Mouse (Mus musculus) liver, embryonic 15.5 days (tissue): Measurements from ENCODE around the gene Dph7. TPM values are rescaled to one million over a fixed set of nuclear protein-coding genes. Genes with fewer than 3 reads are reported as not detected.

Experiments used
- ATAC-seq: fragments of 200-750 bp; cut with Nextera tagmentation; 2 replicates; pipeline ENCODE4 v1.8.0; 2017; ENCODE audit warnings: moderate number of reproducible peaks, mild to moderate bottlenecking, moderate library complexity; ENCODE audit not compliant: insufficient read depth
- H3K27ac ChIP-seq: fragments of 300-500 bp; sonication (generic); replicated peaks from 2 replicates; pipeline ENCODE4 v1.5.1; 2015; ENCODE audit warnings: mild to moderate bottlenecking, inconsistent platforms
- H3K27me3 ChIP-seq: fragments of 300-500 bp; sonication (generic); 2 replicates; pipeline ENCODE4 v1.6.1; 2015; ENCODE audit warnings: mild to moderate bottlenecking, inconsistent platforms
- H3K36me3 ChIP-seq: fragments of 300-500 bp; sonication (generic); replicated peaks from 2 replicates; pipeline ENCODE4 v1.6.1; 2015; ENCODE audit warnings: moderate library complexity, mild to moderate bottlenecking, inconsistent platforms
- H3K4me1 ChIP-seq: fragments of 300-500 bp; sonication (generic); replicated peaks from 2 replicates; pipeline ENCODE4 v1.6.1; 2015; ENCODE audit warnings: inconsistent platforms
- H3K4me2 ChIP-seq: fragments of 300-500 bp; sonication (generic); 2 replicates; pipeline ENCODE4 v1.6.1; 2015; ENCODE audit warnings: moderate library complexity, mild to moderate bottlenecking, inconsistent platforms
- H3K4me3 ChIP-seq: fragments of 300-500 bp; sonication (generic); replicated peaks from 2 replicates; pipeline ENCODE4 v1.5.1; 2015; ENCODE audit warnings: mild to moderate bottlenecking, inconsistent platforms
- H3K9ac ChIP-seq: fragments of 300-500 bp; sonication (generic); 2 replicates; pipeline ENCODE4 v1.6.1; 2015; ENCODE audit warnings: moderate library complexity, mild to moderate bottlenecking, inconsistent platforms
- H3K9me3 ChIP-seq: fragments of 300-500 bp; sonication (generic); replicated peaks from 2 replicates; pipeline ENCODE4 v1.6.1; 2016; ENCODE audit warnings: inconsistent platforms
- WGBS: fragments of 180-500 bp; shearing (Covaris S2); methylation state at CpG from one replicate; pipeline ENCODE4 v1.1.7; 2015; ENCODE audit warnings: mixed read lengths; ENCODE audit not compliant: insufficient replicate concordance; 5-methylcytosine and 5-hydroxymethylcytosine counted together
- polyA plus RNA-seq: library from polyadenylated mRNA; unstranded; fragments of >200 nt; fragmentation: Nextera tagmentation; extraction: Ambion mirVana; gene quantifications from 2 replicates; pipeline ENCODE4 v1.2.1, GENCODE M21; 2015

The Dph7 gene
- polyA plus RNA-seq, 1 experiment from 2014 or later, result 8.0 TPM

DNA sequence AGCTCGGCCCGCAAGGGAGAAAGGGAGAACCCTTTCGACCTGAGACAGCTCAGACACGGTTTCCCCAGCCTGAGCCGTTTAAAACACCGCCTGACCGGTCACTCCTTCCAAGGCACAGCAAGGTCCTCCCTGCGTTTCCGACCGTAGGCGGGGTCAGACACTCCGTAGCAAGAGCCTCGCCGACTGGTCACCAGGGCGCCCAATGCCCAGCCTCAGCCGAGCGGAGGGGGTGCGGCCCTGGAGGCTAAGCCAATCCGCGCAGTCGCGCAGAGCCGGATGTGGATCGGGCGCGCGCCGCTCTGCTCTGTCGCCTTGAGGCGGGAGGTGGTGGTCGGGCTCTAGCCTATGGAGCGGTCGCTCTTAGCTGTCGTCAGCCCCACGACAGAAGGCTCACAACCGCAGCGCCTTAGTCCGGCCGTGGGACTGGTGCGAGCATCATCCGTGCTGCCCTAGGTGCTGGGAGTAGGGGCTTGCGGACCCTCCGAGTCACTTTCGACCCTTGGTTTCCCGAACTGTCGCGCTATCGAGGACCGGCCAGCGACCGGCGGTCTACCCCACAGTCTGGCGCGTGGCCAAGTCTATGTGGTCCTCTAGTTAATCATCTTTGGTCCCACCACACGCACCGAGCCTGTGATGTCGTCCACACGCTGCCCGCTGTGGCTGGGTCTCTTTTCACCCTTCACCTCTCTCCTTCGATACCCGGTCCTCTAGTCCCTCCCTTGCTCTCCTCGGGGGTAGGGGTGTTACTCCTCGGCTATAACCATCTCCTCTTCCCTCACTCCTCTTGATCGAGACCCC, 12.9 kb downstream of the Dph7 start, which contains the start of gene Mrpl41:
TSS of gene Mrpl41 (minus strand) at position 193 of the 798 bp plus-strand sequence.
- Histone ChIP-seq H3K4me3 (peak within 1 kb of the TSS; percentile 76), H3K27ac (peak within 1 kb of the TSS; percentile 95), H3K9me3 (no peaks in the 10 kb centered on the region), H3K9ac (peak within 1 kb of the TSS; percentile 77), H3K4me1 (peaks cover 49% of the 10 kb centered on the region), H3K27me3 (no peaks in the 10 kb centered on the region), H3K36me3 (peaks cover 32% of the 10 kb centered on the region), H3K4me2 (peak within 1 kb of the TSS; percentile 98)
- 0% methylated on average over 64 of the region's 64 CpGs for WGBS
- ATAC-seq, result peak; percentile 94

- Histone ChIP-seq H3K4me3 (peak within 1 kb of the TSS; percentile 76), H3K9ac (peak within 1 kb of the TSS; percentile 77), H3K27me3 (no peaks in the 10 kb centered on the region), H3K4me2 (peak within 1 kb of the TSS; percentile 98), H3K9me3 (no peaks in the 10 kb centered on the region), H3K36me3 (peaks cover 32% of the 10 kb centered on the region), H3K4me1 (peaks cover 49% of the 10 kb centered on the region), H3K27ac (peak within 1 kb of the TSS; percentile 95)
- WGBS, result under 1% methylated on average over 16 of the region's 16 CpGs
- peak; percentile 51 for ATAC-seq
Measured at GRCm38 (mm10) chr2:24975704-24976297, 13.6 kb downstream of the Dph7 start, which contains the start of gene Pnpla7. Gene Pnpla7 (plus strand): TSS chr2:24976033.

DNA sequence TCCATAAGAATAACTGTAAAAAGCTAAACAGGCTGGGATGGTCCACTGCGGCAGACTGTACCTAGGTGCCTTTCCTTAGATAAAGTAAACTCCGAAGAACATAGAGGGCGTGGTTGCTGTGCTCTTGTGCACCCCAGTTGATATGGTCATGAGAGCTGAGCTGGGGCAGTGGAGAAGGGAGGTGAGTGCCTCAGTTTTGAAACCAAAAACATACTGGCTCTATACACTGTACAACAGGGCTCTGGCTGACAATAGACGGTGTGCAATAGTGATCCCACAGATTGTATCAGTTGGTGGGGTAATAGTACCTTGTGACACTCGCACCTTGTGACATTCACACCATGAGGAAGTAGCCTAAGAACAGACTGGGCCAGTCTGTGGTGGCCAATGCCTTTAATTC, 14.8 kb downstream of the Dph7 start:
- WGBS, result 22% methylated on average over 5 of the region's 5 CpGs
- no peaks in the 10 kb centered on the region for H3K27me3 ChIP-seq
- H3K4me1 ChIP-seq, result peaks cover 49% of the 10 kb centered on the region
- peaks cover 33% of the 10 kb centered on the region for H3K36me3 ChIP-seq
- H3K9ac ChIP-seq, result peak overlapping the region; percentile 59
- no peaks in the 10 kb centered on the region for H3K9me3 ChIP-seq
- H3K27ac ChIP-seq, result peak overlapping the region; percentile 95
- H3K4me2 ChIP-seq, result peak overlapping the region; percentile 98
- ATAC-seq, result peak; percentile 60
- H3K4me3 ChIP-seq, result peak overlapping the region; percentile 76

- Histone ChIP-seq H3K4me3 (no peak overlapping the region), H3K27ac (no peak overlapping the region), H3K27me3 (no peaks in the 10 kb centered on the region), H3K9me3 (no peaks in the 10 kb centered on the region), H3K4me2 (no peak overlapping the region), H3K4me1 (no peaks in the 10 kb centered on the region), H3K36me3 (peaks cover 74% of the 10 kb centered on the region), H3K9ac (no peak overlapping the region)
- WGBS, result 61% methylated on average over 2 of the region's 2 CpGs
- no peak for ATAC-seq
Measured at GRCm38 (mm10) chr2:24987762-24988161, 25.6 kb downstream of the Dph7 start.

GRCm38 (mm10) chr2:24995332-24995731, 33.1 kb downstream of the Dph7 start:
- Histone ChIP-seq H3K4me1 (no peaks in the 10 kb centered on the region), H3K4me3 (no peak overlapping the region), H3K9ac (no peak overlapping the region), H3K27me3 (no peaks in the 10 kb centered on the region), H3K9me3 (no peaks in the 10 kb centered on the region), H3K4me2 (no peak overlapping the region), H3K27ac (no peak overlapping the region), H3K36me3 (peaks cover 52% of the 10 kb centered on the region)
- 88% methylated on average over 6 of the region's 6 CpGs for WGBS
- ATAC-seq, result no peak

- ATAC-seq, result no peak
Measured at GRCm38 (mm10) chr2:24996471-24996870, 34.3 kb downstream of the Dph7 start.

GRCm38 (mm10) chr2:25000544-25001235, 38.5 kb downstream of the Dph7 start:
- Histone ChIP-seq H3K9ac (no peak overlapping the region), H3K4me2 (no peak overlapping the region), H3K9me3 (no peaks in the 10 kb centered on the region), H3K36me3 (peaks cover 67% of the 10 kb centered on the region), H3K27me3 (no peaks in the 10 kb centered on the region), H3K4me1 (no peaks in the 10 kb centered on the region), H3K4me3 (no peak overlapping the region), H3K27ac (no peak overlapping the region)
- ATAC-seq, result no peak
- WGBS, result 81% methylated on average over 3 of the region's 3 CpGs

More at GRCm38 (mm10) chr2:24996471-24996870, 34.3 kb downstream of the Dph7 start:
- Histone ChIP-seq H3K9me3 (no peaks in the 10 kb centered on the region), H3K9ac (no peak overlapping the region), H3K27me3 (no peaks in the 10 kb centered on the region), H3K4me1 (no peaks in the 10 kb centered on the region), H3K4me2 (no peak overlapping the region), H3K36me3 (peaks cover 45% of the 10 kb centered on the region), H3K4me3 (no peak overlapping the region), H3K27ac (no peak overlapping the region)
- WGBS, result 90% methylated on average over 2 of the region's 2 CpGs

DNA sequence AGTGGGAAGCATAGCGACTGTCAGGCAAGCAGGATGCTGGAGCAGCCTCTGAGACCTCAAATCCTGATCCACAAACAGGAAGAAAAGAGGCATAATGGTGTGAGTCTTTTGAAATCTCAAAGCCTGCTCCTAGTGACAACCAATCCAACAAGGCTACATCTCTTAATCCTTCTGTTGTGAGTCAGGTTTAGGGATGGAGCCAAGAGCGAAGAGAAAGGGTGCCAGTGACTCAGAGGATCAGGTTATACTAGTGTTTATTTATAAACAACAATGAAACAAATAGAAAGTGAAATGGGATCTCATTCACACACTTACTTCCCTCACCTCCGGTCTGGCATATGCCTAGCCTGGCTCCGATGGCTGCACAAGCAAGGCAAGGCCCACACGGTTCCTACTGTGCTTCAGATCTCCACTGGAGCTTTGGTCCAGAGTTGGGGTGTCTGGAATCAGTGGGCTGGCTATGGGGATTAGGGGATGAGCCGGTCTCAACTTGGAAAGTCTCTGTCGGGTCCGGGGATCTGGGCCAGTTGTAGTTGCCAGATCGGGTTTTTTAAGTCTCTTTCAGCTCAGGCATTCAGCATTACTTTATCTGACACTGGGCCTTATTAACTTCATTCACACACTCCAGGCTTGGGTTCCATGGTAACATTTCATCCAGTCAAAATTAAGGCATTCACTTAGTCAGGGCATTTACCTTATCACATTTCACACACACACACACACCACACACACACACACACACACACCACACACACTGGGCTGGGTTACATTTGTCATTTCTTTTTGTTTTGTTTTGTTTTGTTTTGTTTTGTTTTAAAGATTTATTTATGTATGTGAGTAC, 42.0 kb downstream of the Dph7 start:
- no peaks in the 10 kb centered on the region for H3K27me3 ChIP-seq
- no peak overlapping the region for H3K9ac ChIP-seq
- WGBS, result 82% methylated on average over 9 of the region's 9 CpGs
- ATAC-seq, result no peak
- no peaks in the 10 kb centered on the region for H3K9me3 ChIP-seq
- peaks cover 42% of the 10 kb centered on the region for H3K36me3 ChIP-seq
- no peak overlapping the region for H3K27ac ChIP-seq
- no peak overlapping the region for H3K4me3 ChIP-seq
- H3K4me1 ChIP-seq, result no peaks in the 10 kb centered on the region
- no peak overlapping the region for H3K4me2 ChIP-seq

GRCm38 (mm10) chr2:25006767-25007166, 44.6 kb downstream of the Dph7 start:
- no peak overlapping the region for H3K27ac ChIP-seq
- H3K36me3 ChIP-seq, result peaks cover 39% of the 10 kb centered on the region
- H3K9me3 ChIP-seq, result no peaks in the 10 kb centered on the region
- no peaks in the 10 kb centered on the region for H3K27me3 ChIP-seq
- H3K4me3 ChIP-seq, result no peak overlapping the region
- ATAC-seq, result no peak
- H3K4me2 ChIP-seq, result no peak overlapping the region
- 77% methylated on average over 1 of the region's 1 CpGs for WGBS
- H3K9ac ChIP-seq, result no peak overlapping the region
- no peaks in the 10 kb centered on the region for H3K4me1 ChIP-seq

GRCm38 (mm10) chr2:25008250-25008649, 46.0 kb downstream of the Dph7 start:
- H3K27me3 ChIP-seq, result no peaks in the 10 kb centered on the region
- no peaks in the 10 kb centered on the region for H3K4me1 ChIP-seq
- no peak for ATAC-seq
- no peak overlapping the region for H3K27ac ChIP-seq
- H3K4me2 ChIP-seq, result no peak overlapping the region
- no peaks in the 10 kb centered on the region for H3K9me3 ChIP-seq
- H3K9ac ChIP-seq, result no peak overlapping the region
- no peak overlapping the region for H3K4me3 ChIP-seq
- H3K36me3 ChIP-seq, result peaks cover 31% of the 10 kb centered on the region
